In the genomic region with DNA sequence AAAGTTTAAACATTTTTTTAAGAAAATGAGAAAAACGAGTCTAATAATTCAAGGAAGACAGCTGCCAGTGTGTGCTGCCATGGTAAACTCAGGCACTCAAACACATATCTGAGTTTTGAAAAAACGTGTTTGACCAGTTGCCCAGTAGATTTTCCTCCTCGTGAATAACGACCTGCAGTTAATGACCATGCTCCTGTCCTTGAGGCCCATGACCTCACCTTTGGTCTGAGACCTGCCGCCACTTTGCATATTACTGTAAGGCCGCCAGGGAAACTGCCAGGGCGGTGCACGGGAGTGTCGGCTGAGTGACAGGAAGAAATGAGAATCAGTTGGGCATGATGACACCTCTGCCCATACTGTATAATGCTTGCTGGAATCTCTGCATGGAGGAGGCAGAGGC, we compare ENCODE assay signal across 14 mouse cellular contexts.
"Had no signal": no experiment of that assay in that cellular context is flagged by ENCODE, and none has a peak within 500 bp of the region (broad histone marks: within the 10 kb centered on the region; RNA-seq: fewer than 3 reads in every experiment).

No protein-coding gene starts in this region.

- H3K27me3 ChIP-seq: megakaryocyte, embryonic 14.5 days; midbrain, embryonic 12.5 days; stomach, embryonic 15.5 days had no signal

- H3K4me1 ChIP-seq: midbrain, embryonic 12.5 days; stomach, embryonic 15.5 days had no signal

- H3K27ac ChIP-seq: hindbrain, postnatal 0 days; left cerebral cortex, adult 2 months; limb, embryonic 10.5 days; liver, embryonic 14.5 days; macrophage; midbrain, embryonic 12.5 days; stomach, embryonic 15.5 days had no signal

- H3K4me2 ChIP-seq: midbrain, embryonic 12.5 days; stomach, embryonic 15.5 days had no signal

- ATAC-seq: hindbrain, postnatal 0 days; midbrain, embryonic 16.5 days had no signal

- H3K9ac ChIP-seq: liver, embryonic 14.5 days; midbrain, embryonic 12.5 days; stomach, embryonic 15.5 days had no signal

- DNase-seq: lung, adult 2 months; lung, postnatal 10 days; right cerebral cortex, postnatal 14 days; thymus, adult 2 months; thymus, postnatal 25 days had no signal

- H3K4me3 ChIP-seq: left cerebral cortex, adult 2 months; limb, embryonic 10.5 days; megakaryocyte, embryonic 14.5 days; midbrain, embryonic 12.5 days; stomach, embryonic 15.5 days had no signal

- H3K9me3 ChIP-seq: limb, embryonic 10.5 days; megakaryocyte, embryonic 14.5 days; midbrain, embryonic 12.5 days; stomach, embryonic 15.5 days had no signal
